Mouse (Mus musculus) heart, adult 2 months (tissue): ENCODE results near the gene Msmb.

Experiments
- CTCF ChIP-seq: fragments of 200-600 bp; IDR thresholded peaks from 2 replicates; pipeline ENCODE4 v1.8.1; 2022; ENCODE audit warnings: antibody characterized with exemption, mild to moderate bottlenecking, moderate library complexity
- POLR2A ChIP-seq: fragments of 200-500 bp; IDR thresholded peaks from 2 replicates; pipeline ENCODE4 v1.6.1; 2011; ENCODE audit warnings: mild to moderate bottlenecking, low read depth, low read length, control low read depth; ENCODE audit not compliant: insufficient read depth

DNA sequence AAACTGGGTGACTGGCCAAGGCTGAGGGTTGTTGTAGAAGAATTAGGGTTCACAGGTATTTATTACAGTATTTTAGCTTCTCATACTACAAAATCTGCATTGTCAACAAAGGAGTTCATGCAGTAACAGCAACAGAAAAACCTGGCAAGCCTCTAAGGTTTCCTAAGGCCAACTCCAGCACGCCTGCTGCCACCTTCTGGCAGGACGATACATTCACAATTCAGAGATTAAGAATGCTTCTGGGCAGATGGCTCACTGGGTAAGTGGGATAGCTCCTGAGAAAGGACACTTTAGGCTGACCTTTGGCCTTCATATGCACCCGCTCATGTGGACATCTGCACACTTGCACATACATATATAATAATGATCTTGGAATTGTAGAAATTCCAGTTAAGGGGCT is 50.6 kb downstream of the Msmb start:
- TF ChIP-seq CTCF (peak; percentile 84), POLR2A (no peak)
